ENCODE assay signal across 8 mouse cellular contexts in the genomic region with DNA sequence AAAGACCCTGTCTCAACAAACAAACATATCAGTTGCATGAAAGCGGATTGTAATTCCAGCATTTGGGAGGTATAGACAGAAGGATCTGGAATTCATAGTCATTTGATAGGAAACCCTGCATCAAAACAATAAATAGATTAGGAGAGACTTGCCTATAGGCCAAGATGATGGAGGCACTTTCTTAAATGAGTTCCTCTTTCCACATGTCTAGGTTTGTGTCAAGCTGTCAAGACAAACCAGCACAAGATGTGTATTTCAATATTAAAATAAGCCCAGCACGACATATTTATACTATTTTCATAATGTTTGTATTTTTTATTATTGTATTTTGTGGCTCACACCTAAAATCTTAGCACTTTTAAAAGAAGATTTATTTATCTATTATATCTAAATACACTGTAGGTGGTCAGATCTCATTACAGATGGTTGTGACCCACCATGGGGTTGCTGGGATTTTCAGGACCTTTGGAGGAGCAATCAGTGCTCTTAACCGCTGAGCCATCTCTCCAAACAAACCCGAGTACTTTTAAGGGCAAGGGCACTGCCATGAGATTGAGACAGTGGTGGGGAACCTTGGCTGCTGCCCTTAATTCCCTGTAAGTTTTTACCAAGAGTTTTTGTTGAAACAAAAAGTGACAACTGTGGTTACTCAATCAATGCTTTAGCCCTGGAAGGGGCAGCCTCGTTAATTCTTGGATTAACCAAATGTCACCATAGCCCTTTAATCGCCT. TPM values are rescaled to one million over a fixed set of nuclear protein-coding genes. Genes with fewer than 3 reads are reported as not detected.
DNase-seq lines count a peak whose midpoint lies in the region; ATAC-seq lines count a peak whose summit lies in the region.

No protein-coding gene starts in this region.

- H3K4me1 ChIP-seq in heart, embryonic 10.5 days: peaks cover 8% of the 10 kb centered on the region
- H3K4me1 ChIP-seq in forebrain, embryonic 12.5 days: peaks cover 23% of the 10 kb centered on the region
- peaks cover 31% of the 10 kb centered on the region for H3K4me1 ChIP-seq in liver, embryonic 15.5 days (replicated peaks)

- no peaks in the 10 kb centered on the region for H3K27me3 ChIP-seq in heart, embryonic 10.5 days (ENCODE audit: insufficient read depth, poor library complexity, severe bottlenecking)
- no peaks in the 10 kb centered on the region for H3K27me3 ChIP-seq in forebrain, embryonic 12.5 days
- H3K27me3 ChIP-seq in liver, embryonic 15.5 days: no peaks in the 10 kb centered on the region

- H3K36me3 ChIP-seq in heart, embryonic 10.5 days: peaks cover 71% of the 10 kb centered on the region
- peaks cover 60% of the 10 kb centered on the region for H3K36me3 ChIP-seq in forebrain, embryonic 12.5 days (replicated peaks)
- peaks cover 44% of the 10 kb centered on the region for H3K36me3 ChIP-seq in liver, embryonic 15.5 days (replicated peaks)

- peak overlapping the region; percentile 93 for H3K9ac ChIP-seq in forebrain, embryonic 12.5 days
- H3K9ac ChIP-seq in liver, embryonic 15.5 days: peak overlapping the region; percentile 43; the same call in 1 of the 2 replicates

- WGBS in heart, embryonic 10.5 days: 20% methylated on average over 6 of the region's 6 CpGs
- 23% methylated on average over 6 of the region's 6 CpGs for WGBS in forebrain, embryonic 12.5 days
- 18% methylated on average over 6 of the region's 6 CpGs for WGBS in liver, embryonic 15.5 days (ENCODE audit: insufficient replicate concordance)

- peak overlapping the region; percentile 77 for H3K4me3 ChIP-seq in heart, embryonic 10.5 days
- H3K4me3 ChIP-seq in forebrain, embryonic 12.5 days (replicated peaks): peak overlapping the region; percentile 88
- H3K4me3 ChIP-seq in liver, embryonic 15.5 days (replicated peaks): peak overlapping the region; percentile 75

- no peaks in the 10 kb centered on the region for H3K9me3 ChIP-seq in heart, embryonic 10.5 days
- H3K9me3 ChIP-seq in forebrain, embryonic 12.5 days: no peaks in the 10 kb centered on the region
- H3K9me3 ChIP-seq in liver, embryonic 15.5 days (replicated peaks): no peaks in the 10 kb centered on the region

- intact Hi-C loops in heart, postnatal 10 days (cut with DNase I): loop anchor here (5.0 kb wide), 1 partner anchor 36 kb away; a partner anchor contains a TSS

- peak overlapping the region; percentile 93 for H3K4me2 ChIP-seq in forebrain, embryonic 12.5 days
- H3K4me2 ChIP-seq in liver, embryonic 15.5 days: peak overlapping the region; percentile 83

- no peak for DNase-seq in heart, embryonic 10.5 days (ENCODE audit: low spot score)
- no peak for DNase-seq in heart, postnatal 10 days
- DNase-seq in A20 (ENCODE audit: low read depth, low spot score): peak; percentile 49
- DNase-seq in B cell, adult 2 months: no peak
- no peak for DNase-seq in layer of hippocampus, postnatal 25 days (ENCODE audit: extremely low spot score in 1 of 2, low spot score in 1 of 2)
- no peak for DNase-seq in urinary bladder, adult 2 months (ENCODE audit: low spot score)

- H3K27ac ChIP-seq in heart, embryonic 10.5 days: peak overlapping the region; percentile 94
- peak overlapping the region; percentile 95 for H3K27ac ChIP-seq in forebrain, embryonic 12.5 days
- H3K27ac ChIP-seq in liver, embryonic 15.5 days (replicated peaks): peak overlapping the region; percentile 93

- peak; percentile 58 for ATAC-seq in forebrain, embryonic 12.5 days (ENCODE audit: low FRiP score)
- peak; percentile 43 for ATAC-seq in liver, embryonic 15.5 days (ENCODE audit: insufficient read depth)

RNA-seq across cellular contexts. Expression of a gene that starts 0.5 kb away (rescaled TPM):
- polyA plus RNA-seq in heart, embryonic 10.5 days (2016; fragmentation: Nextera tagmentation; extraction: Ambion mirVana): 973 and 1,162 TPM in 2 replicates
- 100 to 1,000 TPM; 812 to 873 TPM for total RNA-seq in heart, postnatal 10 days (2021)
- polyA plus RNA-seq in forebrain, embryonic 12.5 days (2016; fragmentation: Nextera tagmentation; extraction: Ambion mirVana): 1,127 and 1,163 TPM in 2 replicates
- 692 and 790 TPM in 2 replicates for polyA plus RNA-seq in liver, embryonic 15.5 days (2015; fragmentation: Nextera tagmentation; extraction: Ambion mirVana)
- 100 to 1,000 TPM; 367 to 434 TPM for total RNA-seq in layer of hippocampus, postnatal 25 days (2021)
- 3,051 and 3,338 TPM in 2 replicates for polyA plus RNA-seq in urinary bladder, adult 2 months (2012; rRNA removed)

RNA-seq across cellular contexts. Expression of a gene that starts 10.0 kb away (rescaled TPM):
- 32.7 and 40.4 TPM in 2 replicates for polyA plus RNA-seq in heart, embryonic 10.5 days (2016; fragmentation: Nextera tagmentation; extraction: Ambion mirVana)
- total RNA-seq in heart, postnatal 10 days (2021): 10 to 100 TPM; 25.7 to 28.9 TPM
- polyA plus RNA-seq in forebrain, embryonic 12.5 days (2016; fragmentation: Nextera tagmentation; extraction: Ambion mirVana): 39.5 and 40.8 TPM in 2 replicates
- 20.9 and 24.1 TPM in 2 replicates for polyA plus RNA-seq in liver, embryonic 15.5 days (2015; fragmentation: Nextera tagmentation; extraction: Ambion mirVana)
- 100 to 1,000 TPM; 133 to 153 TPM for total RNA-seq in layer of hippocampus, postnatal 25 days (2021)
- polyA plus RNA-seq in urinary bladder, adult 2 months (2012; rRNA removed): 25.6 and 31.9 TPM in 2 replicates

RNA-seq across cellular contexts. Expression of a gene that starts 10.7 kb away (rescaled TPM):
- polyA plus RNA-seq in heart, embryonic 10.5 days (2016; fragmentation: Nextera tagmentation; extraction: Ambion mirVana): 221 and 268 TPM in 2 replicates
- total RNA-seq in heart, postnatal 10 days (2021): 100 to 1,000 TPM; 106 to 107 TPM
- 204 and 215 TPM in 2 replicates for polyA plus RNA-seq in forebrain, embryonic 12.5 days (2016; fragmentation: Nextera tagmentation; extraction: Ambion mirVana)
- 43.9 and 55.1 TPM in 2 replicates for polyA plus RNA-seq in liver, embryonic 15.5 days (2015; fragmentation: Nextera tagmentation; extraction: Ambion mirVana)
- 10 to 100 TPM; 75.7 to 87.8 TPM for total RNA-seq in layer of hippocampus, postnatal 25 days (2021)
- polyA plus RNA-seq in urinary bladder, adult 2 months (2012; rRNA removed): 88.8 and 98.9 TPM in 2 replicates

RNA-seq across cellular contexts. Expression of a gene that starts 16.9 kb away (rescaled TPM):
- polyA plus RNA-seq in heart, embryonic 10.5 days (2016; fragmentation: Nextera tagmentation; extraction: Ambion mirVana): 0.05 and 0.16 TPM in 2 replicates
- 1 to 10 TPM in 1 of 2 experiments, under 1 TPM in 1; 0.67 to 1.4 TPM for total RNA-seq in heart, postnatal 10 days (2021)
- polyA plus RNA-seq in forebrain, embryonic 12.5 days (2016; fragmentation: Nextera tagmentation; extraction: Ambion mirVana): 0.10 and 0.23 TPM in 2 replicates
- polyA plus RNA-seq in liver, embryonic 15.5 days (2015; fragmentation: Nextera tagmentation; extraction: Ambion mirVana): 5.1 and 6.3 TPM in 2 replicates
- under 1 TPM in 1 of 2 experiments, not detected in 1; 0.12 TPM for total RNA-seq in layer of hippocampus, postnatal 25 days (2021)
- polyA plus RNA-seq in urinary bladder, adult 2 months (2012; rRNA removed): 12.2 and 12.4 TPM in 2 replicates

RNA-seq across cellular contexts. Expression of a gene that starts 26.0 kb away (rescaled TPM):
- 5.4 and 8.5 TPM in 2 replicates for polyA plus RNA-seq in heart, embryonic 10.5 days (2016; fragmentation: Nextera tagmentation; extraction: Ambion mirVana)
- total RNA-seq in heart, postnatal 10 days (2021): 1 to 10 TPM; 1.5 to 2.1 TPM
- 2.9 and 3.1 TPM in 2 replicates for polyA plus RNA-seq in forebrain, embryonic 12.5 days (2016; fragmentation: Nextera tagmentation; extraction: Ambion mirVana)
- polyA plus RNA-seq in liver, embryonic 15.5 days (2015; fragmentation: Nextera tagmentation; extraction: Ambion mirVana): 4.0 and 5.1 TPM in 2 replicates
- 1 to 10 TPM; 4.6 to 8.1 TPM for total RNA-seq in layer of hippocampus, postnatal 25 days (2021)
- 120 and 136 TPM in 2 replicates for polyA plus RNA-seq in urinary bladder, adult 2 months (2012; rRNA removed)
